Mouse (Mus musculus) megakaryocyte, embryonic 14.5 days (primary cell): ENCODE results near the gene Calr.

Source experiments
- FLI1 ChIP-seq: IDR thresholded peaks from 2 replicates; pipeline ENCODE4 v1.6.1; 2012; ENCODE audit warnings: low read length, inconsistent platforms, mixed read lengths
- GATA1 ChIP-seq: IDR thresholded peaks from 3 replicates; pipeline ENCODE4 v1.6.1; 2012; ENCODE audit warnings: mixed read lengths, low read length, inconsistent platforms, borderline replicate concordance

GRCm38 (mm10) chr8:84793791-84794485 lies 52.8 kb downstream of the Calr start:
- no peak for TF ChIP-seq GATA1
- no peak for TF ChIP-seq FLI1
